Mouse (Mus musculus) urinary bladder, postnatal 4 days (tissue): ENCODE data around the gene Gata2.

Experiments used
- DNase-seq, 2 experiments: peaks; one replicate each; pipeline ENCODE4 v3.0.0; 2021 to 2022; ENCODE audit warnings: low spot score in 2 of 2

The Gata2 gene

DNA sequence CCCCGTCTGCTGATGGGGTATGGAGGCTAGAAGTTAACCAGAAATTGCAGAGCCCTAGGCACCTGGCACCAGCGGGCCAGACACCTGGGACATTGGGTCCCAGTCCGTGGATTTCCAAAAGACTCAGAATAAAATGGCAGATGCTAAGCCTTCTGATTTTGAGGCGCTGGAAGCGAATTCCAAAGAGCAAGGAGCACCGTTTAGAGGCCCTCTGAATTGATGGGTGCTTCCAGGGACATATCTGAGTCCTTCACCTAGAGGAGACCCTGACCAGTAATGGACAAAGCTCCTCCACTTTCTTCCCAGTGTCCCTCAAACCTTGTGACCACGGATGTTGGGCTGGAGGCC is 1.3 kb downstream of the Gata2 start:
- no peak for DNase-seq

DNA sequence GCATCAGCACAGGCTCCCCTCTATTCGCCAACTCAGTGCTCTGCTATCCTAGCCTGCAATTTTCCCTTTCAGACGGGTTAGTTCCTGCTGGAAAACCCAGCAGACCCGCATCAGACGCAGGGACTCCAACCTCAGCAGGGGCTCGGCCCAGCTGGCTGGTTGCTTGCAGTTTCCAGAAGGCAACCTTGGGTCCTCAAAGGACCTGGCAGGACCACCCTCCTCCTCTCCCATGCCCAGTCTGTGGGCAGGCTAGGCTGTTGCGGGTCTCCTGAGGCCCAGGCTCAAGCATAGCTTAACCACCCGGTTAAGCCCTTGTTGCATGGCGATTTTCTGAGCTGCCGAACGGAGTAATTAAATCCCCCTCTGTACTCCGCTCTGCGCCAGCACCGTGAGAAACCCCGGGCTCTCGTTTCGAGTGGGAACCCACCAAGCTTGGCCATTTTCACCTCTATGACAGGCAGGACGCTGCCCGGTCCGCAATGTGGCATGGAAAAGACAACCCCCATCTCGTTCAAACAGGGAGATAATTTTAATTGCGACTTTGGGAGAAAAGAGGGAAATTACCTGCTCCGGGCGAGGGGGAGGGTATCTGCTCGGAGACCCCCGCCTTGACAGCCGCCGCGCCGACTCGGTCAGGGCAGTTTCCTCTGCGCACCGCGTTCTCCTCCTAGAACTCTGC is 2.5 kb downstream of the Gata2 start:
- no peak for DNase-seq

DNA sequence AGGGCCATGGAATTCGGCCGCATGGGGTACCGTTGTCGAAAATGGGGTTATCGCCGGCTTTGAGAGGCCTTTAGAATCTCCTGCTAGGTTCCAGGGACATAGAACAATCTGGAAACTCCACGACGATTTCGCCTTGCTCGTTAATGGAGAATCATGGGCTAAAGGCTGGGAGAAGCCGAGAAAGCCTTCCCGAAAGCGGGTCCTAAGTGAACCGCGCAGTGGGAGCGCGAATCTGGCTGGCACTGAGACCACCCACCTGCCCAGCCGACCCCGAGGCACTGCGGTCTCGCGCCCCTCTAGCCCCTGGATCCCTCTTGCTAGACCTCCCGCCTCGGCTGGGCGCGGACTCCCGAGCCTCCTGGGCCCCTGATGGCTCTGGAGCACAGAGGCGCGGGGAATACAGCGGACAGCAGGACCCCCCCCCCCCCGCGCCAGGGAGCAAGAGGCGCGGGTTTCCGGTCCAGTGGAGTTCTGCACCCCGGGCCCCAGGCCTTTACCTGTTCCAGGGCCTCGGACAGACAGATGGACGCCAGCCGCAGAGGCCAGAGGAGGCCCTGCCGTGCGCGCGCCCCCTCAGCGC is 3.1 kb downstream of the Gata2 start:
- no peak for DNase-seq

DNA sequence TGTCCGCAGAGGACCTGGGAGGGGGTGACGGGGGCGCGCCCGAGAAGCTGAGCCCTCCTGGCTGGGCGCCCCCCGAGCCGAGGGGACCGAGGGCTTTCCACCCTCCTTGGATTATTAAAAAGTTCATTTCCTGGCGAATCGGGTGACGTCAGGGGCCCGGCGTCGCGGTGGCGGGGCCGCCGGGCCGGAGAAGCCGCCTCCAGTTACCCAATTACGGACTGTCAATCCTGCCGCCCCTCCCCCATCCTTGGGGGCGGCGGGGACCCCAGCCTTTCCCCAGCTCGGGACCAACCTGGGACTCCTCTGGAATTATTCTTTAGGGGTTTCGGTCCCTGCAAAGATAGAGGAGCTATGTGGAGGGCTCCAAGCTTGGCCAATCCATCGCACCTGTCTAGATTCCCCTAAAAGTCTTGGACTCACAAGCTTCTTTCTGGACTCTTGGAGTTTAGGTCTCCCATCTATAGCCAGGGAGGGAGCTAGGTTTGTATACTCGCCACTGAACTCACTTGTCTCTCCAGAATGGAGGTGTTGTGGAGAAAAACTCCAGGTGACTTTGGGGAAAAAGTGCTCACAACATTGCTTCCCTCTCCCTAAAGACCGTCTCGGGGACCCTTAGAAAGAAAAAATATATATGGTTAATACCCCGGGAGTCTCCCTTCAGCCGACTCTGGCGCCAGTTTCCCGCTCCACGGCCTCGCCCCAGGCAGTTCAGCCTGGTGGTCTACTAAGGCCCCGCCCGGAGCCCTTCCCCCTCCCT is 3.8 kb downstream of the Gata2 start:
- peak in 1 of 2 experiments; percentile 58 for DNase-seq

DNA sequence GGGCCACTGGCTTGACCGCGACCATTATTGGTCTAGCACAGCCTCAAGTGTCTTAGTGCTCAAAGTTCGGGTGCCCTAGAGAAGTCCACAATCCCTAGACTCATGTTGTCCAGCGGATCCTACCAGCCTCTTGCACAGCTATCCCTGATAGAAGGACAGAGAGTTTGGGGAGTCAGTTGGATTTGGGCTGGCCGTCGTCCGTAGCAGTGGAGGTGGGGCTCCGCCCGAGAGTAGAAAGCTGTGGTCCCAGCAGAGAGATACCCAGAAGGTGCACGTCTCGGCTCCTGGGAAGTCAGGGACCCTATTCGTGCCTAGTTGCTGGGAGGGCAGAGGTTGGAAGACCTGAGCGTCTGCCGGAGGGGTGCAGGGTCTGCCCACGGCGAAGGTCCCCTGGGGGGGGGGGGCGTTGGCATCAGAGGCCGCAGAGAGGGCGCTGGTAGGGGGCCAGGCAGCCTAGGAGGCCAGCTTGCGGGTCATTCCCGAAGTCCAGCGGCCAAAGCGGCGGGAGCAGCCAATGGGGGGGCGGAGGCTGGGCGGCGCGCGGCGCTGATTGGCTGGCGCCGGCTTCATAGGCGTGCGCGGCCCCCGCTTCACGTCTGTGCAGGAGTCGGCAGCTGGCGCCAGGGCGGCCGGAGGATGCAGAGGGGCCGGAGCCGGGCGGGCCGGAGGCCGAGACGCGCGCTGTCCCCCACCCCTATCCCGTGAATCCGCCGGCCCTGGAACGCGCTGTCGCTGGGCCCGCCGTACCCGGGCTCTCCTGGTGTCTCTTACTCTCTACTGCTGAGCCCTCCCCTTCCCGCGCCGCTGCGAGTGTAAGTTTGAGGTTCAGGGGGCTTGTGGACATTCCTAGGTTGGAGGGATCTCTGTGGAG is 4.6 kb downstream of the Gata2 start:
- peak; percentile 88 to 92 for DNase-seq

DNA sequence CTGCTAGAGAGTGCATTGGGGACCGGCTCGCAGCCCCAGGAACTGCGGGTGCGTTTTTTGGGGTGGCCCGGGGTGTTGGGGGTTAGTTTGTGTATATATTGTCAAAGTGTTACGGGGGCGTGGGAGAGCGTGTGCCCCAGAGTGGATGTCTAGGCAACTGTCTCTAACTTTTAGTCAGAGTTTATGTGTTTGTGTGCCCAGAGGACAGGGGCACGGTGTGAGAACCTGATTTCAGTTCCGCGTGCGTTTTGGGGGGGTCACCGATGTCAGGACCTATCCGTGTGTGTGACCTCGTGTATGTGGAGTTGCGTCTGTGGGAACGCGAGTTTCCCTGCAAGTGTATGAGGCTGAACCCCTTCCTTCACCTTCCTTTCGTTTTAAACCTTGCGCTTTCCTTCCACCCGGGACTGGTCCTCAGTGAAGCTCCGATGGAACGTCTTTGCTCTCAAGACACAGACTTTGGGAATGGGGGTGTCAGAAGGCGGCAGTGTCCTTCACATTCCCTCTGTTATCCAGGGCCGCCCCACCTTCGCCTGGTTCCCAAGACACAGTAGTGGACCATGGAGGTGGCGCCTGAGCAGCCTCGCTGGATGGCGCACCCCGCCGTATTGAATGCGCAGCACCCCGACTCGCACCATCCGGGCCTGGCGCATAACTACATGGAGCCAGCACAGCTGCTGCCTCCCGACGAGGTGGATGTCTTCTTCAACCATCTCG is 5.5 kb downstream of the Gata2 start:
- DNase-seq, result no peak

DNA sequence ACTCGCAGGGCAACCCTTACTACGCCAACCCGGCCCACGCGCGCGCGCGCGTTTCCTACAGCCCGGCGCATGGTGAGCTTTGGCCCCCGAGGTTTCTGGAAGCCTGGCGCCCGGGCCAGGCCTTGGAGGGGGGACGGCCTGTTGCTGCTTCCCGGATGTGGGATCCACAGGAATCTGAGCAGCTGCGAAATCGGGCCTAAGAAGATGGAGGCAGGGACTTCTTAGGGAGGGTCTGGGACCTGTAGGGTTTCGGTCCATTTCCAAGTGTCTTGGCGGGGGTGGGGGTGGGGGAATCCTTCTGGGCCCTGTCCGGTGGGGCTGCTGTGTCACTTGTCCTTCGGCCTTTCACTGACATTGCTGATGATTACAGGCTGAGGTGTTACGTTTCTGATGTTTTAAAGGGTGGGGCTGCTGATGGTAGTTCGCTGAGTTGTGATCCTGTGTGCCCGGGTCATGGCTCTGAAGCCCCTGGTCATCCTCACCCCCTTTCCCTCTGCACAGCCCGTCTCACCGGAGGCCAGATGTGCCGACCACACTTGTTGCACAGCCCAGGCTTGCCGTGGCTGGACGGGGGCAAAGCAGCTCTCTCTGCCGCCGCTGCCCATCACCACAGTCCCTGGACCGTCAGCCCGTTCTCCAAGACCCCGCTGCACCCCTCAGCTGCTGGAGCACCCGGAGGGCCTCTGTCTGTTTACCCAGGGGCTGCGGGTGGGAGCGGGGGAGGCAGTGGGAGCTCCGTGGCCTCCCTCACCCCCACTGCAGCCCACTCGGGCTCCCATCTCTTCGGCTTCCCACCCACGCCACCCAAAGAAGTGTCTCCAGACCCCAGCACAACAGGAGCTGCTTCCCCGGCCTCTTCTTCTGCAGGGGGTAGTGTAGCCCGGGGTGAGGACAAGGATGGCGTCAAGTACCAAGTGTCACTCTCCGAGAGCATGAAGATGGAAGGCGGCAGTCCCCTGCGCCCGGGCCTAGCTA is 6.3 kb downstream of the Gata2 start:
- DNase-seq, result no peak

DNA sequence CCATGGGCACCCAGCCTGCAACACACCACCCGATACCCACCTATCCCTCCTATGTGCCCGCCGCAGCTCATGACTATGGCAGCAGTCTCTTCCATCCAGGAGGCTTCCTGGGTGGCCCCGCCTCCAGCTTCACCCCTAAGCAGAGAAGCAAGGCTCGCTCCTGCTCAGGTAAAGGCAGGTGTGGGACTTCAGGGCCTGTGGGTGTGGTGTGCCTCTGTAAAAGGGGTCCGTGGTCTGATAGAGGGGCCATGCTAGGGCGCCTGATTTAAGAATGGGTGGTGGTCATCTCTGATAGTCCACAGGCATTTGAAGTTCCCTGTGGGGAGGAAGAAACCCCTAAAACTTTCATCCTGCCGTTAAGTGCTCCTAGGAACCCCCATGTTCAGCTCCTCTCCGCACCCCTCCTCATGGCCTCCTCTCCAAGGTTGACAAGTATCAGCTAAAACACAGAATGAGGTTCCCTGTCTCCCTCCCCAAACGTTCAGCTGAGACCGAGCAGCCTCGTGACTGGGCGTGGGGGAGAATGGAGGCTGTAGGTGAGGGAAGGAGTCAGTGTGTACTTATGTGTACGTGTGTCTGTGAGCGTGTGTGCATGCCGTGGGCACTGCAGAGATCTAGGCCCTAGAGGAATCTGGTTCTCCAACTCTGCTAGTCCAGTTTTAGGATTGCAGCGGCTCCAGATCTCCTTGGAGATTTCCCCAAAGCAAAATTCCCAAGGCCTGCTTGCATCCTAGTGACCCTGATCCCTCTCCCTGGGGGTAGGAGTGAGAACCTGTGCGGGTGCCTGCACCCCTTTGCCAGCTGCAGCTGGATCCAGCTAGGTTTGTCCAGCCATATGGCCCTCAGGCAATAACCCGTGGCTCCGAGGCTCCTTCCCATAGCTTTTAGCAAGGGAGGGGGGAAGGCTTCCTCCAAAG is 7.3 kb downstream of the Gata2 start:
- DNase-seq, result no peak

DNA sequence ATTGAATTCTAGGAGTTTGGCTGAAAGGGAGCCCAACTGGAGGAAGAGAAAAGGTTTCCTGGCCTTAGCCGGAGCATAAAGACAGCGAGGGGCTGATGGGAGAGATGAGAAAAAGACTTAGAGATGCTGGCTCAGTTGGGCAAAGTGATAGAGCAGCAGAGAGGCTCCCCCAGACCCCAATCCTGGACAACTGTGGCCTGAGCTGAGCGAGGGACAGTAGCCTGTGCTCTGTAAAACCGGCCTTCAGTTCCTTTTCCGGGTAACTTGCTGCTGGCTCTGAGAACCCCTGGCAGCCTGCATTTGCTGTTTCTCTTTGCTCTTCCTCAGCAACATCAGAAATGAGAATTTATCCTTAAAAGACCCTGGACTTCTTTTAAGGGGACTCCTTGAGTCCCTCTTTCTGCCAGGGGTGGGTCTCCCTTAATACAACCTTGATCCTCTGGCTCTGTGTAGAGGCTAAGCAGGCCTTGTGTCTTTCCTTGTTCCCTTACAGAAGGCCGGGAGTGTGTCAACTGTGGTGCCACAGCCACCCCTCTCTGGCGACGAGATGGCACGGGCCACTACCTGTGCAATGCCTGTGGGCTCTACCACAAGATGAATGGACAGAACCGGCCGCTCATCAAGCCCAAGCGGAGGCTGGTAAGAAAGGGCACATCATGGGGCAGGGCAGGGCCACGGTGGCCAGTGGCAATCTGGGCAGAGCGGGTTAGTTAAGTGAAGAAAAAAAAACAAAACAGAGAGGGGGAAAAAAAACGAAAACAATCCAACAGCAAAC is 8.4 kb downstream of the Gata2 start:
- no peak for DNase-seq

DNA sequence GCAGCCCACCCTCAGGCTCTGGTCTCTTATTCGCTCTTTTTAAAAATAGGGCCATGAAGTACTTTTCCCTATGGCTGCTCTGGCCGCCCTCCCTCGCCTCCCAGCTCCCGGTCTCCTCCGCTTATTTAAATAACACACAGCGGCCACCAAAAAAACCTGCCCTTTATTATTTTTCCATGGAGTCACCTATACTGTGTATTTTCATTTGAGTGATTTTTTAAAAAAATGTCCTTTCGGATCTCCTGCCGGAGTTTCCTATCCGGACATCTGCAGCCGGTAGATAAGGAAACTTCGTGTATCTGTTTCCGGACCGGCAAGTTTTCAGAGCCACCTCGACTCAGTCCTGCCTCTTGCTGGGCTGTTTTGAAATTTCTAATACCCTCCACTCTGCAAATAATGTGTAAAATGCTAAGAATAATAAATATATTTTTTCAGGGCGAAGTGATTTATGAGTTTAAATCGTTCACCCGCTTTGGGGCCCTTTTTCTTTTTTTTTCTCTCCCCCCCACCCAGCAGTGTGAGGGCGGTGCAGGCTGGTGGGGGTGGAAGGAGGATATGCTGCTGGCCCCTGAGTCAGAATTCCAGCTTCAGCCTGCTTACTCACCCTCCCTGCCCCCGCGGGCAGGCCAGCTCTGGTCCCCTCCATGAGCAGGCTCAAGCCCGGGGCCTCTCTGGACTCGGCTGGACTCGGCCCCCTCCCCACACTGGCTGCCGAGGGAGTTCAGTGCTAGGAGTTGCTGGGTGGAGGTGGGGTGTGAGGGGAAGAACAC is 9.4 kb downstream of the Gata2 start:
- DNase-seq, result peak in 1 of 2 experiments; percentile 49

DNA sequence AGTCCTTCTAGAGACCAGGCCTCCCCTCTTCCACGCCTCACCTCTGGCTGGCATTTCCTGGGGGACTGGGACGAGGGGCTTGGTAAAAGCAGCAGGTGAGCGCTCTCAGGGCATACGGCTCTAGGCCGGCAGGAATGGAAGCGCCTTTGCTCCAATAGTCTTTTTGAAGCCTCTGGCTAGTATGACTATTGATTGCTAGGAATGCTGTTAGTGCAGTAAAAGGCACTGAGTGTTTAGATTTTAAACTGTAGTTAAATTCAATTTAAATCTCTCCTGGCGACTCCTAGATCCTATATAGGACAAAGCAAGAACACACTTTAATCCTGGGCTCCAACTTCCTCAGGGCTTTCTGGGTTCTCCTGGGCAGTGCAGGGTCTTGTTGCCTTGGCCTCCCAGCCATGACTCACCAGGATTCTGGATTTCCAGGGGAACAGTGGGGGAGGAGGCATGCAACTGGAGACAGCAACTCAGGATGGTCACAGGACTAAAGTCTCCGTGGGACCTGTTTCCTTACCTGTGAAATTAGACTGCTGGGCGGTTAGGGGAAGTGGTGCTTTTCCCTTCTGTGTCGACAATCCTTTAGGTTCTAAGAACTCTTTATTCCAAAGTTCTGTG is 10.2 kb downstream of the Gata2 start:
- no peak for DNase-seq

DNA sequence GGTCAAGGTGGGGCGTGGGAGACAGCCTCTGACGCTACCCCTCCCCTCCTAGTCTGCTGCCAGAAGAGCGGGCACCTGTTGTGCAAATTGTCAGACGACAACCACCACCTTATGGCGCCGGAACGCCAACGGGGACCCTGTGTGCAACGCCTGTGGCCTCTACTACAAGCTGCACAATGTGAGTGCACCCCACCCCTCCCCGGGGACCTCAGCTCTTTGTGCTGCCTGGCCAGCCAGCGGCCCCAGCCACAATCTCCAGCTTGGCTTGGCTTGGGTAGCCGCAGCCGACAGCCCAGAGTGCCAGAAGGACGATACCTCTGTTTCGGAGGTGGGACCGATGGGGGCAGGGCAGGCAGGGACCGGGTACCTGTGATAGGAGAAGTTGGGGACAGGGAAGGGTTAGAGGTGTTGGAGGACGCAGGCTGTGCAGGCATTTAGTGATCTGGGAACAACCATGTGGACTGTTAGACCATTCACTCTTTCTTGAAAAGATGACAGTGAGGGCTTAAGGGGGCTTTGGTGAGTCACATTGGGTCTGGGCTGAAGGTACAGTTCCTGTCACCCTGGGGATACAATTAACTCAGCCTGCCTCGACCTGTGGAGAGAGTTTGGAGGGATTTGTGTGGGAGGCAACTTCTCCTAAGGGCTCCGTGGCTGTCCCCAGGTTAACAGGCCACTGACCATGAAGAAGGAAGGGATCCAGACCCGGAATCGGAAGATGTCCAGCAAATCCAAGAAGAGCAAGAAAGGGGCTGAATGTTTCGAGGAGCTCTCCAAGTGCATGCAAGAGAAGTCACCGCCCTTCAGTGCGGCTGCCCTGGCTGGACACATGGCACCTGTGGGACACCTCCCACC is 11.1 kb downstream of the Gata2 start:
- no peak for DNase-seq

DNA sequence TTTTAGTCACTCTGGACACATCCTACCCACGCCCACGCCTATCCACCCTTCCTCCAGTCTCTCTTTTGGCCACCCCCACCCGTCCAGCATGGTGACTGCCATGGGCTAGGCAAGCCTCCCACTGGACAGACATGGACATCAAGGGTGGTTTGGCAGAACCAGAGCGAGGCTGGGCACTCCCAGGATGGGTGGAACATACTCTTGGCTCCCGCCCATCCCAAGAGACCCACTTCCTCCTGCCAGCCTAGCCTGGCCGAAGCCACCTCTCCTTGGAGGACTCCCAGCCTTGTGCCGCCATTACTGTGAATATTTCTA is 11.7 kb downstream of the Gata2 start:
- no peak for DNase-seq

DNA sequence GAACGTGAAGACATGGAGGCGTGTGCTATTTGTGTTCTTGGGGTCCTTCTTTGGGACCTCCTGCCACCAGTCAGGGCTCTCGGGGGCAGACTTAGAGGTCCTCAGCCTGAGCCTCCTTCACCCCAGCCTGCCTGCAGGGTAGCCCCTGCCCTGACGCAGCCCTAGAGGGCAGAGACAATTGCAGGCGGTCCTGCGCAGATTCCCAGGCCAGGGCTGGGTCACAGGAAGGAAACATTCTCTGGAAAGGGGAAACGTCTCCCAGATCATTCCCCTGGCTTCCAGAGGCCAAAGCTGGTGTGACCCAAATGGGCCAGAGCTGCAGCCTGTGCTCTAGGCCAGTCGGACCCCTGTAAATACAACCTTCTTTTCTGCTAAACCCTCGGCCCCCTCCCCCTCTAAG is 12.2 kb downstream of the Gata2 start:
- no peak for DNase-seq

DNA sequence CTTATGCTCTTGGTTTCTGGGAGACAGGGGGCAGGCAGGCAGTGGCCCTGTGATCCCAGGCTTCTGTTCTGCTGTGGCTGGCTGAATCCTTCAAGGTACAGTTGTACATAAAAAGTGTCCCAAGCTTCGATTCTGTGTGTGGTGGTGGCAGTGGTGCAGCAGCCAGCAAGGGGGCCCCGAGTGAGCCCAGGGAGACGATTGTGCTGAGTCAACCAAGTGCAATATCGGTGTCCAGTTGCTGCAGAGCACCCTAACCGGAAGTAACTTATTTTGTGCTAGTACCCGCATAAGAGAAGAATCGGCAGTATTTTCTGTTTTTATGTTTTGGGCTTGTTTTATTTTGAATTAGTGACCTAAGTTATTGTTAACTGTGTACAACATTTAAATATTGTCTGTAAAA is 12.9 kb downstream of the Gata2 start:
- no peak for DNase-seq

DNA sequence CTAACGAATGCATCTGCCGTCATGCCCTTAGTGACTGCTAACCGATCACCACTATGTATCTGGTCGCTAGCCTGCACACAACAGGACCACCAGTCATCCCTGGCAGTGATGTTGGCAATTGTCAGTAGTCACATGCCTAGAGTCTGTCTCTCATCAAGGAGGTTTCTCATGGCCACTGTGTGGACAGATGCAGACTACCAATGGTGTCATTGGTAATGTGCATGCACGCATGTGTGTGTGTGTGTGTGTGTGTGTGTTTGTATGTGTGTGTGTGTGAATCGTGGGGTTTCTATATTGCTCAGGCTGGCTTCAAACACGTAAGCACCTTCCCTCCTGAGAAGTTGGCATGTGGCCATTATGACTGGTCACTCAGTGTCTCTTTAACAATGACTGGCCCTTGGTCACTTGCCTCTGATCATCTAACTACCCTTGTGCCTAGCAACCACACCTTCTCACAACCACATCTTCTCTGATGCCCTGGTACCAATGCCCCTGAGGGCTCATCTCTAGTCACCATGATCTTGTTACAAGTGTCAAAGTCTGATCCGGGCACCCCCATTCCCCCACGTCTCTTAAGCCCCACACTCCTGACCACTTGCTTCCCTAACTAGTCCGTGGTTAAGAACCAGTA is 13.8 kb downstream of the Gata2 start:
- no peak for DNase-seq
